8 mouse cellular contexts compared by ENCODE assay signal in the genomic region with DNA sequence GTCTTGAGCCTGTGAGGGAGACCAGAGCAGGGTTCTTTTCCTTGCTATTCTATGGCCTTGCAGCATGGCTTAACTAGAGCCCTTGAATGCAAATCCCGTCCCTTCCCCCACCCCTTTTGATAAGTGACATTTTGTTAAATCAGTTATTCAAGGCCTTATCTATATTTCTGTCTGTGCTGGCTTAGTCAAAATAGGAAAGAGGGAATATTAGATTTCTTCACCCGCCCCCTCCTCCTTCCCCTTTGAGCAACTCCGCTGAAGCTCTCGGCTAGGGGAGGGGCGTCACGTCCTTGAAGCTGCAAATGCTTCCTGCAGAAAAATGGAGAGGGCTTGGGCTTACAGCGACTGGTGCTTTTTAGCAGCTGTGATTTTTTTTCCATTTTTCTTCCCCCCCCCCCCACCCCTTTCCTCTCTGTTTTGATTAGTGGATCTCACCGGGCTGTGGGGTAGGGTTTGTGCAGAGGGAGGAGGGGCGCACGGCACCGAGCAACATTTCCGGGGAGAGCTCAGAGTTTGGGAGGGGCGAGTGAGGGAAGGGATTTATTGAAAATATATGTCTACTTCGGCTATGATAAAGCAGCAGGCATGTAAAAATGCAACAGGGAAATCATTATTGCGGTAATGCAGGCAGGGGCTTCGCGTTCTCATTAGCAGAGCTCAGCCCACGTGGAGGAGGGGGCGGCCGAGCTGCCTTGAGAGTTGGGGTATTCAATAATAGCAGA.
DNase-seq lines count a peak whose midpoint lies in the region; ATAC-seq and TF ChIP-seq lines count a peak whose summit lies in the region.

No protein-coding gene starts in this region.

- no peaks in the 10 kb centered on the region for H3K4me1 ChIP-seq in kidney, adult 2 months (ENCODE audit: control insufficient read depth, insufficient read depth, low read length)
- peaks cover 28% of the 10 kb centered on the region for H3K4me1 ChIP-seq in forebrain, embryonic 15.5 days
- peaks cover 23% of the 10 kb centered on the region for H3K4me1 ChIP-seq in midbrain, embryonic 16.5 days (ENCODE audit: control insufficient read depth, insufficient read depth, low read length)

- peak overlapping the region; percentile 24 for H3K9ac ChIP-seq in forebrain, embryonic 15.5 days (replicated peaks)
- peak overlapping the region; percentile 54 for H3K9ac ChIP-seq in midbrain, embryonic 16.5 days (ENCODE audit: low read depth, low read length)

- no peaks in the 10 kb centered on the region for H3K36me3 ChIP-seq in kidney, adult 2 months (ENCODE audit: control insufficient read depth, insufficient read depth, low read length)
- no peaks in the 10 kb centered on the region; the same call in 1 of the 2 replicates for H3K36me3 ChIP-seq in forebrain, embryonic 15.5 days
- no peaks in the 10 kb centered on the region for H3K36me3 ChIP-seq in midbrain, embryonic 16.5 days (ENCODE audit: control insufficient read depth, insufficient read depth, low read length)

- H3K27me3 ChIP-seq in kidney, adult 2 months (replicated peaks; ENCODE audit: control insufficient read depth, insufficient read depth, low read length), result no peaks in the 10 kb centered on the region
- H3K27me3 ChIP-seq in forebrain, embryonic 15.5 days, result no peaks in the 10 kb centered on the region
- no peaks in the 10 kb centered on the region for H3K27me3 ChIP-seq in midbrain, embryonic 16.5 days (ENCODE audit: control insufficient read depth, insufficient read depth, low read depth, low read length)

- no peak for TF ChIP-seq POLR2A in kidney, adult 2 months (IDR thresholded peaks at IDR 0.05; ENCODE audit: low read depth, low read length)

- no peak for TF ChIP-seq CTCF in kidney, adult 2 months (conservative IDR thresholded peaks at IDR 0.05; ENCODE audit: insufficient read depth, insufficient read length, low read depth, low read length)

- H3K27ac ChIP-seq in kidney, adult 2 months (ENCODE audit: insufficient read depth, low read depth, low read length), result no peak overlapping the region
- H3K27ac ChIP-seq in forebrain, embryonic 15.5 days (replicated peaks), result peak overlapping the region; percentile 86
- peak overlapping the region; percentile 84 for H3K27ac ChIP-seq in midbrain, embryonic 16.5 days (ENCODE audit: low read length)

- no peak for DNase-seq in kidney, adult 2 months
- no peak for DNase-seq in kidney, adult 18-20 months
- peak; percentile 75 to 82 for DNase-seq in adrenal gland, postnatal 36 days
- peak; percentile 67 to 73 for DNase-seq in left cerebral cortex, postnatal 14 days (ENCODE audit: low spot score in 2 of 2)
- DNase-seq in spleen, postnatal 4 days (ENCODE audit: low spot score in 2 of 2), result no peak

- intact Hi-C loops in left cerebral cortex, postnatal 14 days (cut with DNase I), result no loop called here

- no peaks in the 10 kb centered on the region for H3K9me3 ChIP-seq in forebrain, embryonic 15.5 days
- H3K9me3 ChIP-seq in midbrain, embryonic 16.5 days (replicated peaks; ENCODE audit: control insufficient read depth, low read length, poor library complexity, severe bottlenecking), result no peaks in the 10 kb centered on the region

- ATAC-seq in forebrain, embryonic 15.5 days (replicated peaks), result peak; percentile 81
- ATAC-seq in midbrain, embryonic 16.5 days, result peak; percentile 84
- no peak for ATAC-seq in megakaryocyte, adult 5-6 weeks (ENCODE audit: poor library complexity, severe bottlenecking)

- 25% methylated on average over 20 of the region's 20 CpGs for WGBS in kidney, adult 2 months
- WGBS in forebrain, embryonic 15.5 days, result 18% methylated on average over 20 of the region's 20 CpGs
- 6% methylated on average over 20 of the region's 20 CpGs for WGBS in midbrain, embryonic 16.5 days

- peak overlapping the region; percentile 37 for H3K4me3 ChIP-seq in kidney, adult 2 months (ENCODE audit: insufficient read depth, low read depth, low read length)
- peak overlapping the region; percentile 35 for H3K4me3 ChIP-seq in forebrain, embryonic 15.5 days
- peak overlapping the region; percentile 24 for H3K4me3 ChIP-seq in midbrain, embryonic 16.5 days (ENCODE audit: low read depth, low read length)

- peak overlapping the region; percentile 52 for H3K4me2 ChIP-seq in forebrain, embryonic 15.5 days (replicated peaks)
- peak overlapping the region; percentile 43 for H3K4me2 ChIP-seq in midbrain, embryonic 16.5 days (ENCODE audit: low read length)

Comparison
In these comparisons a context has a peak if more than half of its experiments do, and no peak if none do; other contexts are left out.
1. DNase-seq: peak in adrenal gland, postnatal 36 days (2 of 2) and left cerebral cortex, postnatal 14 days (2 of 2); none in kidney, adult 2 months (single experiment), kidney, adult 18-20 months (single experiment) and spleen, postnatal 4 days (0 of 2).
2. Peak in every context shown above with its lines, with median percentiles within 50 percentile points of each other: H3K4me3 ChIP-seq.